Mouse (Mus musculus) kidney, embryonic 16.5 days (tissue): ENCODE results near the gene Olr1. TPM values are rescaled to one million over a fixed set of nuclear protein-coding genes. Genes with fewer than 3 reads are reported as not detected.

ENCODE experiments used
- polyA plus RNA-seq: library from polyadenylated mRNA; unstranded; fragments of >200 nt; fragmentation: Nextera tagmentation; extraction: Ambion mirVana; gene quantifications from 2 replicates; pipeline ENCODE4 v1.2.1, GENCODE M21; 2015

Gene Olr1
- polyA plus RNA-seq, 1 experiment from 2014 or later, result not detected

Other genes with a start within 250 kb of the Olr1 start
- gene Cd69, start 231.7 kb downstream of the Olr1 start, polyA plus RNA-seq, result 0.13 TPM in 1 of 2 replicates, not detected in the other
- not detected in 2 replicates for gene 4922502D21Rik, start 175.4 kb downstream of the Olr1 start, polyA plus RNA-seq
- gene Clec12a, start 164.5 kb downstream of the Olr1 start, polyA plus RNA-seq, result 0.67 and 0.74 TPM in 2 replicates
- 0.11 TPM in 1 of 2 replicates, not detected in the other for gene Clec12b, start 121.3 kb downstream of the Olr1 start, polyA plus RNA-seq
- 1.8 and 1.9 TPM in 2 replicates for gene Clec1b, start 109.9 kb downstream of the Olr1 start, polyA plus RNA-seq
- gene Clec9a, start 98.3 kb downstream of the Olr1 start, polyA plus RNA-seq, result 0.41 and 0.54 TPM in 2 replicates
- 11.3 and 12.8 TPM in 2 replicates for gene Clec1a, start 55.2 kb downstream of the Olr1 start, polyA plus RNA-seq
- 61.5 and 63.1 TPM in 2 replicates for gene Tmem52b, start 5.4 kb upstream of the Olr1 start, polyA plus RNA-seq
- gene Gabarapl1, start 26.0 kb upstream of the Olr1 start, polyA plus RNA-seq, result 74.1 and 77.7 TPM in 2 replicates
- gene Klre1, start 70.7 kb upstream of the Olr1 start, polyA plus RNA-seq, result not detected in 2 replicates
- gene Klrd1, start 84.6 kb upstream of the Olr1 start, polyA plus RNA-seq, result 0.32 and 0.36 TPM in 2 replicates
- gene Klrk1, start 116.7 kb upstream of the Olr1 start, polyA plus RNA-seq, result 0.09 TPM in 1 of 2 replicates, not detected in the other
- not detected in 2 replicates for gene Klrc3, start 136.2 kb upstream of the Olr1 start, polyA plus RNA-seq
- not detected in 2 replicates for gene Klrc2, start 153.5 kb upstream of the Olr1 start, polyA plus RNA-seq
- gene Klrc1, start 171.8 kb upstream of the Olr1 start, polyA plus RNA-seq, result not detected in 2 replicates
- not detected in 2 replicates for gene Klri1, start 210.0 kb upstream of the Olr1 start, polyA plus RNA-seq
- not detected in 2 replicates for gene Klri2, start 233.3 kb upstream of the Olr1 start, polyA plus RNA-seq